Mouse (Mus musculus): ENCODE results near the gene 1700015G11Rik.

The 1700015G11Rik gene

GRCm38 (mm10) chr7:52015628-52016027 lies at the start of gene 1700015G11Rik:
1700015G11Rik (minus strand) TSS chr7:52015728.
- no peak for DNase-seq (ENCODE audit: low spot score)

- DNase-seq (ENCODE audit: low spot score), result no peak
Observed at GRCm38 (mm10) chr7:52056954-52057353, 41.4 kb upstream of the 1700015G11Rik start.

- no peak for DNase-seq (ENCODE audit: low spot score)
Observed at GRCm38 (mm10) chr7:52056274-52056673, 40.7 kb upstream of the 1700015G11Rik start.

GRCm38 (mm10) chr7:52055831-52056230 lies 40.3 kb upstream of the 1700015G11Rik start:
- DNase-seq (ENCODE audit: low spot score), result no peak

- DNase-seq (ENCODE audit: low spot score), result no peak
Observed at GRCm38 (mm10) chr7:52037600-52038582, 22.4 kb upstream of the 1700015G11Rik start.

GRCm38 (mm10) chr7:52024050-52024626 lies 8.6 kb upstream of the 1700015G11Rik start:
- DNase-seq (ENCODE audit: low spot score), result no peak

- no peak for DNase-seq (ENCODE audit: low spot score)
Observed at GRCm38 (mm10) chr7:52022039-52022438, 6.5 kb upstream of the 1700015G11Rik start.

- no peak for DNase-seq (ENCODE audit: low spot score)
Observed at GRCm38 (mm10) chr7:52015180-52015579, 348 bp downstream of the 1700015G11Rik start.

GRCm38 (mm10) chr7:52013457-52013856 lies 2.1 kb downstream of the 1700015G11Rik start:
- DNase-seq (ENCODE audit: low spot score), result no peak

GRCm38 (mm10) chr7:52007138-52007537 lies 8.4 kb downstream of the 1700015G11Rik start:
- no peak for DNase-seq (ENCODE audit: low spot score)

- no peak for DNase-seq (ENCODE audit: low spot score)
Observed at GRCm38 (mm10) chr7:52006296-52006630, 9.3 kb downstream of the 1700015G11Rik start.

- peak; percentile 96 for DNase-seq (ENCODE audit: low spot score)
Observed at GRCm38 (mm10) chr7:52005511-52006295, 9.8 kb downstream of the 1700015G11Rik start, which contains the start of gene Svip. Svip (minus strand) TSS chr7:52006018.

- DNase-seq (ENCODE audit: low spot score), result no peak
Observed at GRCm38 (mm10) chr7:51991020-51991419, 24.5 kb downstream of the 1700015G11Rik start.

GRCm38 (mm10) chr7:51986909-51987308 lies 28.6 kb downstream of the 1700015G11Rik start:
- DNase-seq (ENCODE audit: low spot score), result no peak

GRCm38 (mm10) chr7:51985763-51986162 lies 29.8 kb downstream of the 1700015G11Rik start:
- DNase-seq (ENCODE audit: low spot score), result no peak

- no peak for DNase-seq (ENCODE audit: low spot score)
Observed at GRCm38 (mm10) chr7:51982303-51982702, 33.2 kb downstream of the 1700015G11Rik start.

GRCm38 (mm10) chr7:51979271-51979670 lies 36.3 kb downstream of the 1700015G11Rik start:
- no peak for DNase-seq (ENCODE audit: low spot score)

GRCm38 (mm10) chr7:51975181-51975580 lies 40.3 kb downstream of the 1700015G11Rik start:
- DNase-seq (ENCODE audit: low spot score), result no peak

- no peak for DNase-seq (ENCODE audit: low spot score)
Observed at GRCm38 (mm10) chr7:51973526-51973925, 42.0 kb downstream of the 1700015G11Rik start.

- DNase-seq (ENCODE audit: low spot score), result no peak
Observed at GRCm38 (mm10) chr7:51973091-51973490, 42.4 kb downstream of the 1700015G11Rik start.

GRCm38 (mm10) chr7:51972252-51972855 lies 43.2 kb downstream of the 1700015G11Rik start:
- DNase-seq (ENCODE audit: low spot score), result no peak

GRCm38 (mm10) chr7:51969379-51969778 lies 46.1 kb downstream of the 1700015G11Rik start:
- DNase-seq (ENCODE audit: low spot score), result no peak

All from testis, postnatal 14 days (tissue).